ENCODE assay signal across 8 mouse cellular contexts in genomic region chr5:33272845-33273776, GRCm38 (mm10). TPM values are rescaled to one million over a fixed set of nuclear protein-coding genes. Genes with fewer than 3 reads are reported as not detected.
DNase-seq lines count a peak whose midpoint lies in the region; ATAC-seq and TF ChIP-seq lines count a peak whose summit lies in the region.

No protein-coding gene starts in this region.

- WGBS in heart, embryonic 13.5 days: 62% methylated on average over 7 of the region's 7 CpGs
- 80% methylated on average over 7 of the region's 7 CpGs for WGBS in embryonic facial prominence, embryonic 13.5 days
- 84% methylated on average over 7 of the region's 7 CpGs for WGBS in limb, embryonic 13.5 days
- 68% methylated on average over 7 of the region's 7 CpGs for WGBS in stomach, embryonic 16.5 days

- no peak for TF ChIP-seq EP300 in CH12.LX (IDR thresholded peaks at IDR 0.05; ENCODE audit: low read length)

- H3K4me1 ChIP-seq in heart, embryonic 13.5 days: peaks cover 40% of the 10 kb centered on the region
- H3K4me1 ChIP-seq in CH12.LX (ENCODE audit: control insufficient read depth in 1 of 2, insufficient read depth in 2 of 2): peaks cover 13 to 41% of the 10 kb centered on the region in 2 experiments
- H3K4me1 ChIP-seq in embryonic facial prominence, embryonic 13.5 days: peaks cover 35% of the 10 kb centered on the region
- peaks cover 32% of the 10 kb centered on the region for H3K4me1 ChIP-seq in limb, embryonic 13.5 days
- peaks cover 28% of the 10 kb centered on the region for H3K4me1 ChIP-seq in stomach, embryonic 16.5 days (ENCODE audit: control insufficient read depth, insufficient read depth, low read length)

- peaks cover 28% of the 10 kb centered on the region for H3K36me3 ChIP-seq in heart, embryonic 13.5 days
- peaks cover 33 to 52% of the 10 kb centered on the region in 2 experiments for H3K36me3 ChIP-seq in CH12.LX (replicated peaks in 1 of 2; ENCODE audit: control insufficient read depth in 1 of 2, insufficient read depth in 1 of 2, low read length in 1 of 2)
- H3K36me3 ChIP-seq in embryonic facial prominence, embryonic 13.5 days: peaks cover 34% of the 10 kb centered on the region
- peaks cover 30% of the 10 kb centered on the region for H3K36me3 ChIP-seq in limb, embryonic 13.5 days
- peaks cover 10% of the 10 kb centered on the region; the same call in 1 of the 2 replicates for H3K36me3 ChIP-seq in stomach, embryonic 16.5 days (ENCODE audit: control insufficient read depth, insufficient read depth, low read length)

- in situ Hi-C loops in CH12.LX (cut with MboI; ENCODE audit: low pct_ligation_motif_present, low pct_unique_long_range_greater_than_20kb, low sequenced_read_pairs): loop anchor here (5.0 to 25.0 kb wide), 2 partner anchors 104 to 314 kb away; partner anchors contain the start of gene Uvssa

- DNase-seq in heart, adult 11 months: no peak
- DNase-seq in CH12.LX (ENCODE audit: extremely low read depth): no peak
- no peak for DNase-seq in gastrocnemius, postnatal 14 days
- no peak for DNase-seq in adrenal gland, postnatal 14 days

- no peaks in the 10 kb centered on the region for H3K9me3 ChIP-seq in heart, embryonic 13.5 days
- no peaks in the 10 kb centered on the region for H3K9me3 ChIP-seq in CH12.LX (replicated peaks; ENCODE audit: low read length)
- no peaks in the 10 kb centered on the region for H3K9me3 ChIP-seq in embryonic facial prominence, embryonic 13.5 days
- no peaks in the 10 kb centered on the region for H3K9me3 ChIP-seq in limb, embryonic 13.5 days
- H3K9me3 ChIP-seq in stomach, embryonic 16.5 days (replicated peaks; ENCODE audit: control insufficient read depth, low read length): no peaks in the 10 kb centered on the region

- no peak for ATAC-seq in heart, embryonic 13.5 days (ENCODE audit: extremely low read depth, insufficient number of reproducible peaks, low FRiP score, low TSS enrichment)
- ATAC-seq in embryonic facial prominence, embryonic 13.5 days (ENCODE audit: insufficient number of reproducible peaks, insufficient read depth, low FRiP score, low TSS enrichment, low read depth): no peak
- no peak for ATAC-seq in limb, embryonic 13.5 days (ENCODE audit: low FRiP score, low read depth)
- ATAC-seq in stomach, embryonic 16.5 days (ENCODE audit: insufficient read depth, low FRiP score): no peak

- peak overlapping the region; percentile 94 for H3K4me2 ChIP-seq in heart, embryonic 13.5 days
- peak overlapping the region; percentile 86 for H3K4me2 ChIP-seq in CH12.LX (ENCODE audit: insufficient read depth, low read depth, poor library complexity, severe bottlenecking)
- H3K4me2 ChIP-seq in embryonic facial prominence, embryonic 13.5 days: peak overlapping the region; percentile 91
- peak overlapping the region; percentile 97 for H3K4me2 ChIP-seq in limb, embryonic 13.5 days (replicated peaks)
- H3K4me2 ChIP-seq in stomach, embryonic 16.5 days (ENCODE audit: low read depth, low read length): peak overlapping the region; percentile 85

- peak overlapping the region; percentile 94 for H3K4me3 ChIP-seq in heart, embryonic 13.5 days
- H3K4me3 ChIP-seq in CH12.LX (replicated peaks in 1 of 3; ENCODE audit: low read depth in 2 of 3, low read length in 2 of 3, poor library complexity in 1 of 3): peak overlapping the region; percentile 87 to 90 (median 88)
- H3K4me3 ChIP-seq in embryonic facial prominence, embryonic 13.5 days: peak overlapping the region; percentile 80
- H3K4me3 ChIP-seq in limb, embryonic 13.5 days: peak overlapping the region; percentile 85
- H3K4me3 ChIP-seq in stomach, embryonic 16.5 days (replicated peaks; ENCODE audit: low read length): peak overlapping the region; percentile 81

- dilution Hi-C loops in CH12.LX (cut with MboI; ENCODE audit: extremely low pct_ligation_motif_present, extremely low pct_unique_long_range_greater_than_20kb, low sequenced_read_pairs): no loop called here

- H3K79me2 ChIP-seq in CH12.LX (replicated peaks; ENCODE audit: control insufficient read depth, extremely low read depth, insufficient read depth, poor library complexity, severe bottlenecking): peaks cover 52% of the 10 kb centered on the region

- peak overlapping the region; percentile 96 for H3K9ac ChIP-seq in heart, embryonic 13.5 days
- H3K9ac ChIP-seq in CH12.LX (ENCODE audit: insufficient read depth, low read depth): peak overlapping the region; percentile 82
- H3K9ac ChIP-seq in embryonic facial prominence, embryonic 13.5 days: peak overlapping the region; percentile 94
- H3K9ac ChIP-seq in limb, embryonic 13.5 days: peak overlapping the region; percentile 88
- H3K9ac ChIP-seq in stomach, embryonic 16.5 days (ENCODE audit: low read length): peak overlapping the region; percentile 96

- TF ChIP-seq POLR2A in CH12.LX (IDR thresholded peaks at IDR 0.05; ENCODE audit: low read depth, low read length): no peak

- TF ChIP-seq CTCF in CH12.LX (conservative IDR thresholded peaks at IDR 0.05 in 1 of 2, IDR thresholded peaks at IDR 0.05 in 1 of 2; ENCODE audit: low read depth in 2 of 2, low read length in 2 of 2): no peak

- no peaks in the 10 kb centered on the region for H3K27me3 ChIP-seq in heart, embryonic 13.5 days (replicated peaks)
- H3K27me3 ChIP-seq in CH12.LX (replicated peaks): no peaks in the 10 kb centered on the region
- H3K27me3 ChIP-seq in embryonic facial prominence, embryonic 13.5 days: no peaks in the 10 kb centered on the region
- no peaks in the 10 kb centered on the region for H3K27me3 ChIP-seq in limb, embryonic 13.5 days
- no peaks in the 10 kb centered on the region for H3K27me3 ChIP-seq in stomach, embryonic 16.5 days (ENCODE audit: control insufficient read depth, insufficient read depth, low read length)

- H3K27ac ChIP-seq in heart, embryonic 13.5 days (replicated peaks): peak overlapping the region; percentile 98
- 0 out of 2 replicates have a peak overlapping the region, but pooled peaks have one; percentile 44 for H3K27ac ChIP-seq in CH12.LX (ENCODE audit: insufficient read depth, low read depth)
- 0 out of 2 replicates have a peak overlapping the region, but pooled peaks have one; percentile 96 for H3K27ac ChIP-seq in embryonic facial prominence, embryonic 13.5 days
- no peak overlapping the region; the same call in 1 of the 2 replicates for H3K27ac ChIP-seq in limb, embryonic 13.5 days
- peak overlapping the region; percentile 85 for H3K27ac ChIP-seq in stomach, embryonic 16.5 days (ENCODE audit: low read length)

- intact Hi-C loops in gastrocnemius, postnatal 14 days (cut with DNase I; ENCODE audit: low total_unique reads): no loop called here

- TF ChIP-seq RAD21 in CH12.LX (IDR thresholded peaks at IDR 0.05; ENCODE audit: low read depth, low read length): no peak

TF ChIP-seq in CH12.LX, 34 proteins besides CTCF, POLR2A, EP300 and RAD21 (continues in another document):
- no peak for TF ChIP-seq ZKSCAN1 (IDR thresholded peaks at IDR 0.05; ENCODE audit: borderline replicate concordance, low read depth, low read length)
- no peak for TF ChIP-seq SIN3A (IDR thresholded peaks at IDR 0.05; ENCODE audit: low read length)
- no peak for TF ChIP-seq USF2 (conservative IDR thresholded peaks at IDR 0.05; ENCODE audit: low read depth, low read length)
- TF ChIP-seq MAFK (IDR thresholded peaks at IDR 0.05; ENCODE audit: insufficient replicate concordance, low read length): no peak
- TF ChIP-seq GABPA (IDR thresholded peaks at IDR 0.05; ENCODE audit: insufficient replicate concordance, low read depth, low read length): no peak
- TF ChIP-seq BHLHE40 (IDR thresholded peaks at IDR 0.05; ENCODE audit: low read depth, low read length): no peak
- TF ChIP-seq JUN (IDR thresholded peaks at IDR 0.05; ENCODE audit: insufficient read depth, low read depth, low read length): no peak
- TF ChIP-seq KAT2A (IDR thresholded peaks at IDR 0.05; ENCODE audit: insufficient replicate concordance, low read length): no peak
- TF ChIP-seq NELFE (IDR thresholded peaks at IDR 0.05; ENCODE audit: low read depth, low read length): no peak
- no peak for TF ChIP-seq TCF12 (IDR thresholded peaks at IDR 0.05; ENCODE audit: low read depth, low read length)
- no peak for TF ChIP-seq POLR2AphosphoS2 (IDR thresholded peaks at IDR 0.05; ENCODE audit: low read depth, low read length)
- TF ChIP-seq HCFC1 (IDR thresholded peaks at IDR 0.05; ENCODE audit: low read depth, low read length): no peak
- TF ChIP-seq MEF2A (IDR thresholded peaks at IDR 0.05; ENCODE audit: borderline replicate concordance, low read depth, low read length): no peak
- no peak for TF ChIP-seq NRF1 (IDR thresholded peaks at IDR 0.05; ENCODE audit: low read depth, low read length)
- TF ChIP-seq MXI1 (IDR thresholded peaks at IDR 0.05; ENCODE audit: low read depth, low read length): no peak
- no peak for TF ChIP-seq USF1 (IDR thresholded peaks at IDR 0.05; ENCODE audit: low read depth, low read length)
- TF ChIP-seq ETS1 (conservative IDR thresholded peaks at IDR 0.05; ENCODE audit: low read depth, low read length): no peak
- TF ChIP-seq RCOR1 (conservative IDR thresholded peaks at IDR 0.05; ENCODE audit: low read depth, low read length): no peak
- TF ChIP-seq ZMIZ1 (IDR thresholded peaks at IDR 0.05; ENCODE audit: low read depth, low read length): no peak

RNA-seq across cellular contexts. Expression of gene Ctbp1, which starts 1.7 kb away (rescaled TPM):
- 206 and 234 TPM in 2 replicates for polyA plus RNA-seq in heart, embryonic 13.5 days (2015; fragmentation: Nextera tagmentation; extraction: Ambion mirVana)
- total RNA-seq in CH12.LX (2012; rRNA removed) (173 and 187 TPM in 2 replicates), CH12.LX (2014; rRNA removed) (101 and 109 TPM in 2 replicates)
- polyA plus RNA-seq in CH12.LX (2012; ENCODE audit: insufficient read length, low read depth): 167 and 188 TPM in 2 replicates
- 326 and 350 TPM in 2 replicates for polyA plus RNA-seq in embryonic facial prominence, embryonic 13.5 days (2015; fragmentation: Nextera tagmentation; extraction: Ambion mirVana)
- polyA plus RNA-seq in limb, embryonic 13.5 days (2015; fragmentation: Nextera tagmentation; extraction: Ambion mirVana): 341 and 368 TPM in 2 replicates
- 221 TPM in 2 replicates for polyA plus RNA-seq in stomach, embryonic 16.5 days (2015; fragmentation: Nextera tagmentation; extraction: Ambion mirVana)
- total RNA-seq in gastrocnemius, postnatal 14 days (2021): 100 to 1,000 TPM; 184 to 200 TPM
- total RNA-seq in adrenal gland, postnatal 14 days (2021): 188 and 195 TPM in 2 replicates

RNA-seq across cellular contexts. Expression of gene Spon2, which starts 54.9 kb away (rescaled TPM):
- polyA plus RNA-seq in heart, embryonic 13.5 days (2015; fragmentation: Nextera tagmentation; extraction: Ambion mirVana): 89.8 and 95.2 TPM in 2 replicates
- total RNA-seq in CH12.LX (2012; rRNA removed) (0.21 TPM in 1 of 2 replicates, not detected in the other), CH12.LX (2014; rRNA removed) (not detected in 2 replicates)
- not detected in 2 replicates for polyA plus RNA-seq in CH12.LX (2012; ENCODE audit: insufficient read length, low read depth)
- 4.9 and 6.2 TPM in 2 replicates for polyA plus RNA-seq in embryonic facial prominence, embryonic 13.5 days (2015; fragmentation: Nextera tagmentation; extraction: Ambion mirVana)
- 6.8 and 7.4 TPM in 2 replicates for polyA plus RNA-seq in limb, embryonic 13.5 days (2015; fragmentation: Nextera tagmentation; extraction: Ambion mirVana)
- polyA plus RNA-seq in stomach, embryonic 16.5 days (2015; fragmentation: Nextera tagmentation; extraction: Ambion mirVana): 60.9 and 73.3 TPM in 2 replicates
- total RNA-seq in gastrocnemius, postnatal 14 days (2021): 10 to 100 TPM in 1 of 2 experiments, 1 to 10 TPM in 1; 3.5 to 12.3 TPM
- total RNA-seq in adrenal gland, postnatal 14 days (2021): 1.7 and 2.5 TPM in 2 replicates
